Mouse (Mus musculus): ENCODE measurements around the gene Setd2.

Gene Setd2

GRCm38 (mm10) chr9:110623416-110624195 is 91.2 kb downstream of the Setd2 start:
- DNase-seq (ENCODE audit: low spot score), result no peak

- DNase-seq (ENCODE audit: low spot score), result peak; percentile 69
Observed at GRCm38 (mm10) chr9:110624361-110625166, 92.2 kb downstream of the Setd2 start, which contains the start of gene Nradd. Gene Nradd, minus strand, starts transcription at chr9:110624452.

GRCm38 (mm10) chr9:110625350-110625908 is 93.0 kb downstream of the Setd2 start:
- DNase-seq (ENCODE audit: low spot score), result no peak

- no peak for DNase-seq (ENCODE audit: low spot score)
Observed at GRCm38 (mm10) chr9:110630171-110630570, 97.8 kb downstream of the Setd2 start.

GRCm38 (mm10) chr9:110631191-110631590 is 98.8 kb downstream of the Setd2 start:
- peak; percentile 44 for DNase-seq (ENCODE audit: low spot score)

GRCm38 (mm10) chr9:110631651-110632275 is 99.4 kb downstream of the Setd2 start:
- DNase-seq (ENCODE audit: low spot score), result no peak

- DNase-seq (ENCODE audit: low spot score), result no peak
Observed at GRCm38 (mm10) chr9:110632671-110633070, 100.3 kb downstream of the Setd2 start.

GRCm38 (mm10) chr9:110633882-110634281 is 101.5 kb downstream of the Setd2 start:
- DNase-seq (ENCODE audit: low spot score), result no peak

- DNase-seq (ENCODE audit: low spot score), result peak; percentile 85
Observed at GRCm38 (mm10) chr9:110635225-110635624, 102.8 kb downstream of the Setd2 start.

- no peak for DNase-seq (ENCODE audit: low spot score)
Observed at GRCm38 (mm10) chr9:110638611-110639021, 106.2 kb downstream of the Setd2 start.

- no peak for DNase-seq (ENCODE audit: low spot score)
Observed at GRCm38 (mm10) chr9:110641006-110641405, 108.6 kb downstream of the Setd2 start.

GRCm38 (mm10) chr9:110642812-110643524 is 110.6 kb downstream of the Setd2 start:
- DNase-seq (ENCODE audit: low spot score), result no peak

GRCm38 (mm10) chr9:110643787-110644186 is 111.4 kb downstream of the Setd2 start:
- DNase-seq (ENCODE audit: low spot score), result no peak

GRCm38 (mm10) chr9:110644295-110644694 is 111.9 kb downstream of the Setd2 start:
- no peak for DNase-seq (ENCODE audit: low spot score)

GRCm38 (mm10) chr9:110645219-110645618 is 112.8 kb downstream of the Setd2 start:
- DNase-seq (ENCODE audit: low spot score), result no peak

GRCm38 (mm10) chr9:110649775-110650174 is 117.4 kb downstream of the Setd2 start:
- no peak for DNase-seq (ENCODE audit: low spot score)

GRCm38 (mm10) chr9:110651931-110652722 is 119.7 kb downstream of the Setd2 start:
- DNase-seq (ENCODE audit: low spot score), result no peak

- no peak for DNase-seq (ENCODE audit: low spot score)
Observed at GRCm38 (mm10) chr9:110652963-110653654, 120.7 kb downstream of the Setd2 start.

GRCm38 (mm10) chr9:110653655-110654461 is 121.5 kb downstream of the Setd2 start, which contains the start of gene Nbeal2:
Gene Nbeal2, minus strand, starts transcription at chr9:110654161.
- peak; percentile 77 for DNase-seq (ENCODE audit: low spot score)
